Mouse (Mus musculus): ENCODE data around the gene Chic2. TPM values are rescaled to one million over a fixed set of nuclear protein-coding genes. Genes with fewer than 3 reads are reported as not detected.

Gene Chic2
- polyA plus RNA-seq, 1 experiment, result 18.3 TPM

- Histone ChIP-seq H3K27ac (ENCODE audit: control insufficient read depth, insufficient read depth, low read depth, low read length, poor library complexity) (no peak overlapping the region), H3K4me3 (replicated peaks; ENCODE audit: control insufficient read depth, low read depth, low read length) (no peak overlapping the region), H3K4me1 (ENCODE audit: control insufficient read depth, insufficient read depth, low read length) (peaks cover 1% of the 10 kb centered on the region; the same call in 1 of the 2 replicates)
- no peak for TF ChIP-seq POLR2A (IDR thresholded peaks at IDR 0.05; ENCODE audit: borderline replicate concordance, control insufficient read depth, low read depth, low read length)
- no peak for TF ChIP-seq CTCF (IDR thresholded peaks at IDR 0.05; ENCODE audit: control insufficient read depth, insufficient read depth, low read length)
- 37% methylated on average over 7 of the region's 7 CpGs for WGBS
Measured at GRCm38 (mm10) chr5:74979586-74979985, 65.0 kb downstream of the Chic2 start.

GRCm38 (mm10) chr5:74975507-74975906 lies 69.1 kb downstream of the Chic2 start:
- TF ChIP-seq CTCF (IDR thresholded peaks at IDR 0.05; ENCODE audit: control insufficient read depth, insufficient read depth, low read length) (no peak), POLR2A (IDR thresholded peaks at IDR 0.05; ENCODE audit: borderline replicate concordance, control insufficient read depth, low read depth, low read length) (no peak)
- H3K4me1 ChIP-seq (ENCODE audit: control insufficient read depth, insufficient read depth, low read length), result peaks cover 1% of the 10 kb centered on the region; the same call in 1 of the 2 replicates
- no peak overlapping the region for H3K4me3 ChIP-seq (replicated peaks; ENCODE audit: control insufficient read depth, low read depth, low read length)
- 39% methylated on average over 7 of the region's 7 CpGs for WGBS
- no peak overlapping the region for H3K27ac ChIP-seq (ENCODE audit: control insufficient read depth, insufficient read depth, low read depth, low read length, poor library complexity)

- H3K4me3 ChIP-seq (replicated peaks; ENCODE audit: control insufficient read depth, low read depth, low read length), result no peak overlapping the region
- H3K4me1 ChIP-seq (ENCODE audit: control insufficient read depth, insufficient read depth, low read length), result peaks cover 1% of the 10 kb centered on the region; the same call in 1 of the 2 replicates
- WGBS, result 74% methylated on average over 12 of the region's 12 CpGs
- no peak overlapping the region for H3K27ac ChIP-seq (ENCODE audit: control insufficient read depth, insufficient read depth, low read depth, low read length, poor library complexity)
- TF ChIP-seq CTCF (IDR thresholded peaks at IDR 0.05; ENCODE audit: control insufficient read depth, insufficient read depth, low read length), result no peak
- TF ChIP-seq POLR2A (IDR thresholded peaks at IDR 0.05; ENCODE audit: borderline replicate concordance, control insufficient read depth, low read depth, low read length), result no peak
Measured at GRCm38 (mm10) chr5:74974726-74975411, 69.7 kb downstream of the Chic2 start.

GRCm38 (mm10) chr5:74974061-74974581 lies 70.5 kb downstream of the Chic2 start:
- H3K4me1 ChIP-seq (ENCODE audit: control insufficient read depth, insufficient read depth, low read length), result peaks cover 1% of the 10 kb centered on the region; the same call in 1 of the 2 replicates
- H3K4me3 ChIP-seq (replicated peaks; ENCODE audit: control insufficient read depth, low read depth, low read length), result no peak overlapping the region
- TF ChIP-seq POLR2A (IDR thresholded peaks at IDR 0.05; ENCODE audit: borderline replicate concordance, control insufficient read depth, low read depth, low read length), result no peak
- 87% methylated on average over 22 of the region's 22 CpGs for WGBS
- no peak overlapping the region for H3K27ac ChIP-seq (ENCODE audit: control insufficient read depth, insufficient read depth, low read depth, low read length, poor library complexity)

GRCm38 (mm10) chr5:74971418-74971817 lies 73.2 kb downstream of the Chic2 start:
- Histone ChIP-seq H3K4me1 (ENCODE audit: control insufficient read depth, insufficient read depth, low read length) (peaks cover 1% of the 10 kb centered on the region; the same call in 1 of the 2 replicates), H3K27ac (ENCODE audit: control insufficient read depth, insufficient read depth, low read depth, low read length, poor library complexity) (no peak overlapping the region), H3K4me3 (replicated peaks; ENCODE audit: control insufficient read depth, low read depth, low read length) (no peak overlapping the region)
- no peak for TF ChIP-seq CTCF (IDR thresholded peaks at IDR 0.05; ENCODE audit: control insufficient read depth, insufficient read depth, low read length)
- TF ChIP-seq POLR2A (IDR thresholded peaks at IDR 0.05; ENCODE audit: borderline replicate concordance, control insufficient read depth, low read depth, low read length), result no peak
- WGBS, result 82% methylated on average over 7 of the region's 7 CpGs

GRCm38 (mm10) chr5:74969341-74969740 lies 75.2 kb downstream of the Chic2 start:
- TF ChIP-seq CTCF (IDR thresholded peaks at IDR 0.05; ENCODE audit: control insufficient read depth, insufficient read depth, low read length) (no peak), POLR2A (IDR thresholded peaks at IDR 0.05; ENCODE audit: borderline replicate concordance, control insufficient read depth, low read depth, low read length) (no peak)
- WGBS, result 89% methylated on average over 6 of the region's 6 CpGs
- H3K4me3 ChIP-seq (replicated peaks; ENCODE audit: control insufficient read depth, low read depth, low read length), result no peak overlapping the region
- no peaks in the 10 kb centered on the region for H3K4me1 ChIP-seq (ENCODE audit: control insufficient read depth, insufficient read depth, low read length)
- no peak overlapping the region for H3K27ac ChIP-seq (ENCODE audit: control insufficient read depth, insufficient read depth, low read depth, low read length, poor library complexity)

GRCm38 (mm10) chr5:74967882-74968281 lies 76.7 kb downstream of the Chic2 start:
- Histone ChIP-seq H3K4me3 (replicated peaks; ENCODE audit: control insufficient read depth, low read depth, low read length) (no peak overlapping the region), H3K4me1 (ENCODE audit: control insufficient read depth, insufficient read depth, low read length) (no peaks in the 10 kb centered on the region), H3K27ac (ENCODE audit: control insufficient read depth, insufficient read depth, low read depth, low read length, poor library complexity) (no peak overlapping the region)
- TF ChIP-seq POLR2A (IDR thresholded peaks at IDR 0.05; ENCODE audit: borderline replicate concordance, control insufficient read depth, low read depth, low read length), result no peak
- TF ChIP-seq CTCF (IDR thresholded peaks at IDR 0.05; ENCODE audit: control insufficient read depth, insufficient read depth, low read length), result no peak
- 87% methylated on average over 3 of the region's 3 CpGs for WGBS

GRCm38 (mm10) chr5:74966891-74967290 lies 77.7 kb downstream of the Chic2 start:
- H3K27ac ChIP-seq (ENCODE audit: control insufficient read depth, insufficient read depth, low read depth, low read length, poor library complexity), result no peak overlapping the region
- 79% methylated on average over 10 of the region's 10 CpGs for WGBS
- TF ChIP-seq POLR2A (IDR thresholded peaks at IDR 0.05; ENCODE audit: borderline replicate concordance, control insufficient read depth, low read depth, low read length), result no peak
- no peaks in the 10 kb centered on the region for H3K4me1 ChIP-seq (ENCODE audit: control insufficient read depth, insufficient read depth, low read length)
- H3K4me3 ChIP-seq (replicated peaks; ENCODE audit: control insufficient read depth, low read depth, low read length), result no peak overlapping the region

Measured in bone marrow, adult 2 months (tissue).